Mouse (Mus musculus): Measurements from ENCODE around the gene Gm10377. TPM values are rescaled to one million over a fixed set of nuclear protein-coding genes. Genes with fewer than 3 reads are reported as not detected.

Gm10377 gene
- not detected in 2 replicates for polyA plus RNA-seq (2012; rRNA removed)

GRCm38 (mm10) chr14:42797887-42798286 is at the start of gene Gm10377:
Gm10377 (minus strand) TSS chr14:42797987.

GRCm38 (mm10) chr14:42768721-42769120 is 29.1 kb downstream of the Gm10377 start, which contains the start of gene Gm3015:
Gm3015 (minus strand) TSS chr14:42768821.

Other genes starting within 250 kb of the Gm10377 start
- not detected in 2 replicates for gene Gm17124, start 198.1 kb downstream of the Gm10377 start, polyA plus RNA-seq (2012; rRNA removed)
- gene Gm3633, start 156.1 kb downstream of the Gm10377 start, polyA plus RNA-seq (2012; rRNA removed) = not detected in 2 replicates
- gene Gm10378, start 142.0 kb downstream of the Gm10377 start, polyA plus RNA-seq (2012; rRNA removed) = not detected in 2 replicates
- not detected in 2 replicates for gene Gm3015, start 29.2 kb downstream of the Gm10377 start, polyA plus RNA-seq (2012; rRNA removed)
- not detected in 2 replicates for gene Gm21977, start 55.5 kb upstream of the Gm10377 start, polyA plus RNA-seq (2012; rRNA removed)
- not detected in 2 replicates for gene Gm8082, start 195.6 kb upstream of the Gm10377 start, polyA plus RNA-seq (2012; rRNA removed)
- not detected in 2 replicates for gene Gm10376, start 217.6 kb upstream of the Gm10377 start, polyA plus RNA-seq (2012; rRNA removed)

Measured in liver, embryonic 18 days (tissue).